Mouse (Mus musculus) liver, embryonic 14.5 days (tissue): ENCODE data around the gene Dnaaf1. TPM values are rescaled to one million over a fixed set of nuclear protein-coding genes. Genes with fewer than 3 reads are reported as not detected.

Source experiments
- ATAC-seq: fragments of 200-750 bp; cut with Nextera tagmentation; 2 replicates; pipeline ENCODE4 v1.8.0; 2017; ENCODE audit warnings: moderate number of reproducible peaks, mild to moderate bottlenecking, moderate library complexity; ENCODE audit not compliant: insufficient read depth
- DNase-seq, 3 experiments: peaks; one replicate each; pipeline ENCODE4 v3.0.0-alpha.2; 2012 to 2013; ENCODE audit warnings: low read depth in 3 of 3, low spot score in 3 of 3
- H3K27ac ChIP-seq: fragments of 300-500 bp; sonication (generic); 2 replicates; pipeline ENCODE4 v1.5.1; 2014; ENCODE audit warnings: moderate library complexity, mild to moderate bottlenecking, control low read depth, inconsistent platforms
- H3K27me3 ChIP-seq: fragments of 300-500 bp; sonication (generic); 2 replicates; pipeline ENCODE4 v1.6.1; 2014; ENCODE audit warnings: mild to moderate bottlenecking, low read length, moderate library complexity; ENCODE audit not compliant: control insufficient read depth, insufficient read depth
- H3K36me3 ChIP-seq: fragments of 300-500 bp; sonication (generic); replicated peaks from 2 replicates; pipeline ENCODE4 v1.6.1; 2014; ENCODE audit warnings: low read depth; ENCODE audit not compliant: control insufficient read depth, insufficient read depth
- H3K4me1 ChIP-seq, 2 experiments: fragments of 200-500 bp in 1 of 2; fragments of 300-500 bp in 1 of 2; sonication (generic) in 1 of 2; replicated peaks; 2 replicates each; pipeline ENCODE4 v1.6.1; 2012 to 2014; ENCODE audit warnings: antibody characterized with exemption in 1 of 2, inconsistent platforms in 1 of 2, low read length in 1 of 2; ENCODE audit not compliant: control insufficient read depth in 2 of 2, insufficient read depth in 2 of 2
- H3K4me2 ChIP-seq: fragments of 300-500 bp; sonication (generic); 2 replicates; pipeline ENCODE4 v1.6.1; 2014; ENCODE audit warnings: low read depth, mild to moderate bottlenecking, control low read depth, moderate library complexity
- H3K4me3 ChIP-seq, 2 experiments: fragments of 200-500 bp in 1 of 2; fragments of 300-500 bp in 1 of 2; sonication (generic) in 1 of 2; 2 replicates each; pipeline ENCODE4 v1.5.1; 2012 to 2014; ENCODE audit warnings: low read depth in 2 of 2, low read length in 2 of 2, mild to moderate bottlenecking in 2 of 2, control low read depth in 1 of 2, inconsistent platforms in 1 of 2, moderate library complexity in 1 of 2; ENCODE audit not compliant: insufficient read depth in 1 of 2
- H3K9ac ChIP-seq: fragments of 300-500 bp; sonication (generic); replicated peaks from 2 replicates; pipeline ENCODE4 v1.6.1; 2014; ENCODE audit warnings: mild to moderate bottlenecking, control low read depth, moderate library complexity
- H3K9me3 ChIP-seq: fragments of 300-500 bp; sonication (generic); 2 replicates; pipeline ENCODE4 v1.6.1; 2016; ENCODE audit warnings: low read length, mixed read lengths; ENCODE audit not compliant: control insufficient read depth
- CTCF ChIP-seq: IDR thresholded peaks from 2 replicates; pipeline ENCODE4 v1.5.1; 2016; ENCODE audit warnings: antibody characterized with exemption, low read depth, control low read depth
- EP300 ChIP-seq: IDR thresholded peaks from 2 replicates; pipeline ENCODE4 v1.6.1; 2016; ENCODE audit warnings: antibody characterized with exemption, low read depth
- WGBS: fragments of 180-500 bp; shearing (Covaris S2); extraction: QIAGEN DNeasy Blood & Tissue Kit; methylation state at CpG from one replicate; pipeline ENCODE4 v1.1.7; 2014; ENCODE audit not compliant: insufficient replicate concordance; 5-methylcytosine and 5-hydroxymethylcytosine counted together
- polyA plus RNA-seq, 2 experiments: library from polyadenylated mRNA; depleted of rRNA in 1 of 2; stranded (reverse) in 1 of 2; unstranded in 1 of 2; fragments of >200 nt; fragmentation: Nextera tagmentation in 1 of 2; extraction: Ambion mirVana in 1 of 2; gene quantifications; 2 replicates each; pipeline versions ENCODE4 v1.2.1 to v1.2.3; 2012 to 2014

The Dnaaf1 gene
- polyA plus RNA-seq, 2 experiments = 0.03 to 0.04 TPM

GRCm38 (mm10) chr8:119636766-119637165, 61.7 kb downstream of the Dnaaf1 start:
- TF ChIP-seq CTCF (no peak), EP300 (no peak)
- no peaks in the 10 kb centered on the region for H3K4me1 ChIP-seq
- WGBS = 50% methylated on average over 7 of the region's 7 CpGs
- no peaks in the 10 kb centered on the region for H3K9me3 ChIP-seq
- H3K27me3 ChIP-seq = peaks cover 12% of the 10 kb centered on the region
- no peak overlapping the region for H3K27ac ChIP-seq
- no peak overlapping the region for H3K4me3 ChIP-seq
- ATAC-seq (no peak), DNase-seq (no peak)
- no peak overlapping the region for H3K9ac ChIP-seq
- no peak overlapping the region for H3K4me2 ChIP-seq
- no peaks in the 10 kb centered on the region for H3K36me3 ChIP-seq

- Histone ChIP-seq H3K9me3 (no peaks in the 10 kb centered on the region), H3K9ac (no peak overlapping the region), H3K4me3 (no peak overlapping the region), H3K36me3 (no peaks in the 10 kb centered on the region), H3K4me1 (no peaks in the 10 kb centered on the region), H3K4me2 (no peak overlapping the region), H3K27me3 (peaks cover 12% of the 10 kb centered on the region), H3K27ac (no peak overlapping the region)
- no peak for ATAC-seq
- WGBS = 63% methylated on average over 4 of the region's 4 CpGs
- TF ChIP-seq CTCF = no peak
- DNase-seq = no peak
Observed at GRCm38 (mm10) chr8:119637381-119637780, 62.3 kb downstream of the Dnaaf1 start.

GRCm38 (mm10) chr8:119638261-119638660, 63.2 kb downstream of the Dnaaf1 start:
- WGBS = 67% methylated on average over 6 of the region's 6 CpGs
- Histone ChIP-seq H3K4me2 (no peak overlapping the region), H3K36me3 (no peaks in the 10 kb centered on the region), H3K4me3 (no peak overlapping the region), H3K27ac (no peak overlapping the region), H3K4me1 (no peaks in the 10 kb centered on the region), H3K27me3 (peaks cover 6% of the 10 kb centered on the region), H3K9me3 (no peaks in the 10 kb centered on the region), H3K9ac (no peak overlapping the region)
- ATAC-seq (no peak), DNase-seq (no peak)
- TF ChIP-seq CTCF (no peak), EP300 (no peak)

GRCm38 (mm10) chr8:119639798-119640197, 64.8 kb downstream of the Dnaaf1 start:
- no peaks in the 10 kb centered on the region for H3K4me1 ChIP-seq
- H3K36me3 ChIP-seq = no peaks in the 10 kb centered on the region
- WGBS = 46% methylated on average over 7 of the region's 7 CpGs
- H3K4me2 ChIP-seq = no peak overlapping the region
- no peak overlapping the region for H3K4me3 ChIP-seq
- TF ChIP-seq CTCF (no peak), EP300 (no peak)
- ATAC-seq = no peak
- H3K9me3 ChIP-seq = no peaks in the 10 kb centered on the region
- H3K27ac ChIP-seq = no peak overlapping the region
- no peak overlapping the region for H3K9ac ChIP-seq
- H3K27me3 ChIP-seq = no peaks in the 10 kb centered on the region
- DNase-seq = no peak

- no peak overlapping the region for H3K9ac ChIP-seq
- H3K4me2 ChIP-seq = no peak overlapping the region
- no peaks in the 10 kb centered on the region for H3K27me3 ChIP-seq
- H3K4me3 ChIP-seq = no peak overlapping the region
- TF ChIP-seq CTCF (no peak), EP300 (no peak)
- H3K36me3 ChIP-seq = no peaks in the 10 kb centered on the region
- H3K9me3 ChIP-seq = no peaks in the 10 kb centered on the region
- 57% methylated on average over 5 of the region's 5 CpGs for WGBS
- ATAC-seq (no peak), DNase-seq (no peak)
- no peak overlapping the region for H3K27ac ChIP-seq
- H3K4me1 ChIP-seq = no peaks in the 10 kb centered on the region
Observed at GRCm38 (mm10) chr8:119641058-119641457, 66.0 kb downstream of the Dnaaf1 start.
